Mouse (Mus musculus): ENCODE data around the gene Zfp213. TPM values are rescaled to one million over a fixed set of nuclear protein-coding genes. Genes with fewer than 3 reads are reported as not detected.

The Zfp213 gene
- total RNA-seq, 1 experiment from 2014 or later: 12.8 TPM

Other genes with a start within 250 kb of the Zfp213 start
- gene Vmn2r115, start 220.5 kb downstream of the Zfp213 start, total RNA-seq (2021): not detected in 2 replicates
- not detected in 2 replicates for gene Vmn2r116, start 179.6 kb downstream of the Zfp213 start, total RNA-seq (2021)
- not detected in 2 replicates for gene Vmn2r117, start 84.5 kb downstream of the Zfp213 start, total RNA-seq (2021)
- gene Zfp13, start 35.2 kb upstream of the Zfp213 start, total RNA-seq (2021): 11.1 and 12.8 TPM in 2 replicates
- gene Zscan10, start 36.6 kb upstream of the Zfp213 start, total RNA-seq (2021): not detected in 2 replicates
- gene Mmp25, start 81.0 kb upstream of the Zfp213 start, total RNA-seq (2021): 0.18 TPM in 1 of 2 replicates, not detected in the other
- gene Bicdl2, start 96.3 kb upstream of the Zfp213 start, total RNA-seq (2021): not detected in 2 replicates
- 139 and 171 TPM in 2 replicates for gene Hcfc1r1, start 109.4 kb upstream of the Zfp213 start, total RNA-seq (2021)
- 31.2 and 31.8 TPM in 2 replicates for gene Thoc6, start 109.6 kb upstream of the Zfp213 start, total RNA-seq (2021)
- gene Tnfrsf12a, start 113.2 kb upstream of the Zfp213 start, total RNA-seq (2021): 76.5 and 130 TPM in 2 replicates
- gene Cldn6, start 115.0 kb upstream of the Zfp213 start, total RNA-seq (2021): not detected in 2 replicates
- gene Cldn9, start 119.8 kb upstream of the Zfp213 start, total RNA-seq (2021): not detected in 2 replicates
- 7.2 and 10.4 TPM in 2 replicates for gene 1520401A03Rik, start 158.5 kb upstream of the Zfp213 start, total RNA-seq (2021)
- 7.6 and 9.3 TPM in 2 replicates for gene Pkmyt1, start 162.1 kb upstream of the Zfp213 start, total RNA-seq (2021)
- 10.4 and 11.7 TPM in 2 replicates for gene Paqr4, start 176.6 kb upstream of the Zfp213 start, total RNA-seq (2021)
- not detected in 2 replicates for gene Kremen2, start 181.6 kb upstream of the Zfp213 start, total RNA-seq (2021)
- gene Flywch1, start 207.4 kb upstream of the Zfp213 start, total RNA-seq (2021): 47.9 and 56.3 TPM in 2 replicates
- gene Flywch2, start 221.8 kb upstream of the Zfp213 start, total RNA-seq (2021): 4.9 and 7.6 TPM in 2 replicates
- gene Srrm2, start 226.3 kb upstream of the Zfp213 start, total RNA-seq (2021): 825 and 1,016 TPM in 2 replicates

All from adrenal gland, postnatal 25 days (tissue).